Mouse (Mus musculus): Measurements from ENCODE around the gene Cenpx. TPM values are rescaled to one million over a fixed set of nuclear protein-coding genes. Genes with fewer than 3 reads are reported as not detected.

Gene Cenpx
- polyA plus RNA-seq, 1 experiment from 2014 or later: 157 TPM

- Histone ChIP-seq H3K27ac (ENCODE audit: low read depth, low read length) (no peak overlapping the region), H3K36me3 (ENCODE audit: control insufficient read depth, insufficient read depth, low read length) (no peaks in the 10 kb centered on the region), H3K4me3 (ENCODE audit: low read length) (no peak overlapping the region), H3K9ac (ENCODE audit: low read depth, low read length) (no peak overlapping the region), H3K4me1 (ENCODE audit: control insufficient read depth, insufficient read depth, low read length) (peaks cover 11% of the 10 kb centered on the region; the same call in 1 of the 2 replicates), H3K9me3 (ENCODE audit: control insufficient read depth, low read length) (no peaks in the 10 kb centered on the region), H3K27me3 (ENCODE audit: control insufficient read depth, insufficient read depth, low read length) (no peaks in the 10 kb centered on the region), H3K4me2 (replicated peaks; ENCODE audit: low read depth, low read length) (no peak overlapping the region)
- WGBS: 60% methylated on average over 12 of the region's 12 CpGs
- no peak for ATAC-seq (ENCODE audit: low FRiP score, low TSS enrichment)
These were observed 14.0 kb upstream of the Cenpx start for GRCm38 (mm10) chr11:120727564-120727963.

GRCm38 (mm10) chr11:120727169-120727527 is 13.6 kb upstream of the Cenpx start, which contains the start of gene Dcxr:
Gene Dcxr (minus strand): TSS chr11:120727281.
- peak within 1 kb of the TSS; percentile 47 for H3K9ac ChIP-seq (ENCODE audit: low read depth, low read length)
- WGBS: 2% methylated on average over 14 of the region's 14 CpGs
- H3K4me1 ChIP-seq (ENCODE audit: control insufficient read depth, insufficient read depth, low read length): peaks cover 10% of the 10 kb centered on the region
- H3K36me3 ChIP-seq (ENCODE audit: control insufficient read depth, insufficient read depth, low read length): no peaks in the 10 kb centered on the region
- peak within 1 kb of the TSS; percentile 79 for H3K4me2 ChIP-seq (replicated peaks; ENCODE audit: low read depth, low read length)
- peak within 1 kb of the TSS; percentile 57 for H3K4me3 ChIP-seq (ENCODE audit: low read length)
- ATAC-seq (ENCODE audit: low FRiP score, low TSS enrichment): peak; percentile 90
- H3K27ac ChIP-seq (ENCODE audit: low read depth, low read length): no peak within 1 kb of the TSS
- no peaks in the 10 kb centered on the region for H3K27me3 ChIP-seq (ENCODE audit: control insufficient read depth, insufficient read depth, low read length)
- no peaks in the 10 kb centered on the region for H3K9me3 ChIP-seq (ENCODE audit: control insufficient read depth, low read length)

- H3K9ac ChIP-seq (ENCODE audit: low read depth, low read length): peak overlapping the region; percentile 47
- H3K27ac ChIP-seq (ENCODE audit: low read depth, low read length): no peak overlapping the region
- H3K9me3 ChIP-seq (ENCODE audit: control insufficient read depth, low read length): no peaks in the 10 kb centered on the region
- H3K4me2 ChIP-seq (replicated peaks; ENCODE audit: low read depth, low read length): peak overlapping the region; percentile 79
- 19% methylated on average over 34 of the region's 36 CpGs for WGBS
- no peaks in the 10 kb centered on the region for H3K36me3 ChIP-seq (ENCODE audit: control insufficient read depth, insufficient read depth, low read length)
- H3K4me3 ChIP-seq (ENCODE audit: low read length): peak overlapping the region; percentile 57
- peaks cover 12% of the 10 kb centered on the region for H3K4me1 ChIP-seq (ENCODE audit: control insufficient read depth, insufficient read depth, low read length)
- H3K27me3 ChIP-seq (ENCODE audit: control insufficient read depth, insufficient read depth, low read length): no peaks in the 10 kb centered on the region
- peak; percentile 50 for ATAC-seq (ENCODE audit: low FRiP score, low TSS enrichment)
These were observed 13.0 kb upstream of the Cenpx start for GRCm38 (mm10) chr11:120726243-120727168.

GRCm38 (mm10) chr11:120723509-120723908 is 10.0 kb upstream of the Cenpx start:
- H3K4me2 ChIP-seq (replicated peaks; ENCODE audit: low read depth, low read length): no peak overlapping the region
- peaks cover 16% of the 10 kb centered on the region for H3K4me1 ChIP-seq (ENCODE audit: control insufficient read depth, insufficient read depth, low read length)
- WGBS: 89% methylated on average over 7 of the region's 7 CpGs
- no peak overlapping the region for H3K4me3 ChIP-seq (ENCODE audit: low read length)
- no peaks in the 10 kb centered on the region for H3K9me3 ChIP-seq (ENCODE audit: control insufficient read depth, low read length)
- H3K27me3 ChIP-seq (ENCODE audit: control insufficient read depth, insufficient read depth, low read length): no peaks in the 10 kb centered on the region
- H3K27ac ChIP-seq (ENCODE audit: low read depth, low read length): no peak overlapping the region
- ATAC-seq (ENCODE audit: low FRiP score, low TSS enrichment): no peak
- peaks cover 10% of the 10 kb centered on the region for H3K36me3 ChIP-seq (ENCODE audit: control insufficient read depth, insufficient read depth, low read length)
- H3K9ac ChIP-seq (ENCODE audit: low read depth, low read length): no peak overlapping the region

GRCm38 (mm10) chr11:120722761-120723382 is 9.3 kb upstream of the Cenpx start:
- no peak overlapping the region for H3K27ac ChIP-seq (ENCODE audit: low read depth, low read length)
- peaks cover 15% of the 10 kb centered on the region for H3K36me3 ChIP-seq (ENCODE audit: control insufficient read depth, insufficient read depth, low read length)
- H3K9ac ChIP-seq (ENCODE audit: low read depth, low read length): no peak overlapping the region
- ATAC-seq (ENCODE audit: low FRiP score, low TSS enrichment): no peak
- peaks cover 16% of the 10 kb centered on the region for H3K4me1 ChIP-seq (ENCODE audit: control insufficient read depth, insufficient read depth, low read length)
- H3K4me2 ChIP-seq (replicated peaks; ENCODE audit: low read depth, low read length): no peak overlapping the region; the same call in 1 of the 2 replicates
- H3K4me3 ChIP-seq (ENCODE audit: low read length): no peak overlapping the region
- H3K27me3 ChIP-seq (ENCODE audit: control insufficient read depth, insufficient read depth, low read length): no peaks in the 10 kb centered on the region
- no peaks in the 10 kb centered on the region for H3K9me3 ChIP-seq (ENCODE audit: control insufficient read depth, low read length)
- WGBS: 90% methylated on average over 11 of the region's 11 CpGs

- Histone ChIP-seq H3K36me3 (ENCODE audit: control insufficient read depth, insufficient read depth, low read length) (peaks cover 21% of the 10 kb centered on the region), H3K27ac (ENCODE audit: low read depth, low read length) (no peak overlapping the region), H3K9ac (ENCODE audit: low read depth, low read length) (peak overlapping the region; percentile 70), H3K27me3 (ENCODE audit: control insufficient read depth, insufficient read depth, low read length) (no peaks in the 10 kb centered on the region), H3K4me1 (ENCODE audit: control insufficient read depth, insufficient read depth, low read length) (peaks cover 16% of the 10 kb centered on the region), H3K9me3 (ENCODE audit: control insufficient read depth, low read length) (no peaks in the 10 kb centered on the region), H3K4me2 (replicated peaks; ENCODE audit: low read depth, low read length) (peak overlapping the region; percentile 98), H3K4me3 (ENCODE audit: low read length) (peak overlapping the region; percentile 48)
- 21% methylated on average over 21 of the region's 21 CpGs for WGBS
- ATAC-seq (ENCODE audit: low FRiP score, low TSS enrichment): no peak; the same call in 1 of the 2 replicates
These were observed 8.6 kb upstream of the Cenpx start for GRCm38 (mm10) chr11:120722067-120722630.

- Histone ChIP-seq H3K4me1 (ENCODE audit: control insufficient read depth, insufficient read depth, low read length) (peaks cover 13% of the 10 kb centered on the region), H3K27ac (ENCODE audit: low read depth, low read length) (no peak within 1 kb of the TSS), H3K27me3 (ENCODE audit: control insufficient read depth, insufficient read depth, low read length) (no peaks in the 10 kb centered on the region), H3K4me3 (ENCODE audit: low read length) (peak within 1 kb of the TSS; percentile 48), H3K36me3 (ENCODE audit: control insufficient read depth, insufficient read depth, low read length) (peaks cover 27% of the 10 kb centered on the region), H3K4me2 (replicated peaks; ENCODE audit: low read depth, low read length) (peak within 1 kb of the TSS; percentile 98), H3K9ac (ENCODE audit: low read depth, low read length) (peak within 1 kb of the TSS; percentile 70), H3K9me3 (ENCODE audit: control insufficient read depth, low read length) (no peaks in the 10 kb centered on the region)
- WGBS: under 1% methylated on average over 82 of the region's 90 CpGs
- peak; percentile 81 for ATAC-seq (ENCODE audit: low FRiP score, low TSS enrichment)
These were observed 7.9 kb upstream of the Cenpx start, which contains the start of gene Rac3 for GRCm38 (mm10) chr11:120721124-120722066. Gene Rac3 (plus strand): TSS chr11:120721470.

GRCm38 (mm10) chr11:120720450-120720849 is 6.9 kb upstream of the Cenpx start:
- Histone ChIP-seq H3K9me3 (ENCODE audit: control insufficient read depth, low read length) (no peaks in the 10 kb centered on the region), H3K4me3 (ENCODE audit: low read length) (peak overlapping the region; percentile 48; the same call in 1 of the 2 replicates), H3K27me3 (ENCODE audit: control insufficient read depth, insufficient read depth, low read length) (no peaks in the 10 kb centered on the region), H3K4me1 (ENCODE audit: control insufficient read depth, insufficient read depth, low read length) (peaks cover 10% of the 10 kb centered on the region), H3K9ac (ENCODE audit: low read depth, low read length) (peak overlapping the region; percentile 70; the same call in 1 of the 2 replicates), H3K4me2 (replicated peaks; ENCODE audit: low read depth, low read length) (peak overlapping the region; percentile 98), H3K36me3 (ENCODE audit: control insufficient read depth, insufficient read depth, low read length) (peaks cover 32% of the 10 kb centered on the region), H3K27ac (ENCODE audit: low read depth, low read length) (no peak overlapping the region)
- WGBS: 10% methylated on average over 17 of the region's 17 CpGs
- peak; percentile 2; the same call in 1 of the 2 replicates for ATAC-seq (ENCODE audit: low FRiP score, low TSS enrichment)
